Mouse (Mus musculus) stomach, embryonic 16.5 days (tissue): ENCODE measurements at regions not wholly inside any gene's neighbourhood (a gene's known extent, or its start where the extent isn't known, plus 50 kb on each side); places are given as distances from the start of the nearest gene placed in this dataset. TPM values are rescaled to one million over a fixed set of nuclear protein-coding genes. Genes with fewer than 3 reads are reported as not detected.

Source experiments
- ATAC-seq: fragments of 200-750 bp; cut with Nextera tagmentation; 2 replicates; pipeline ENCODE4 v1.8.0; 2017; ENCODE audit warnings: moderate number of reproducible peaks, moderate TSS enrichment; ENCODE audit not compliant: insufficient read depth, low FRiP score
- H3K27ac ChIP-seq: fragments of 300-500 bp; sonication (generic); 2 replicates; pipeline ENCODE4 v1.5.1; 2014; ENCODE audit warnings: low read length
- H3K27me3 ChIP-seq: fragments of 300-500 bp; sonication (generic); 2 replicates; pipeline ENCODE4 v1.6.1; 2014; ENCODE audit warnings: low read length, control low read depth, mixed read lengths; ENCODE audit not compliant: control insufficient read depth, insufficient read depth
- H3K36me3 ChIP-seq: fragments of 300-500 bp; sonication (generic); 2 replicates; pipeline ENCODE4 v1.6.1; 2014; ENCODE audit warnings: low read length; ENCODE audit not compliant: control insufficient read depth, insufficient read depth
- H3K4me1 ChIP-seq: fragments of 300-500 bp; sonication (generic); 2 replicates; pipeline ENCODE4 v1.6.1; 2014; ENCODE audit warnings: low read length, control low read depth, mixed read lengths; ENCODE audit not compliant: control insufficient read depth, insufficient read depth
- H3K4me2 ChIP-seq: fragments of 300-500 bp; sonication (generic); 2 replicates; pipeline ENCODE4 v1.6.1; 2014; ENCODE audit warnings: low read depth, low read length, mixed read lengths
- H3K4me3 ChIP-seq: fragments of 300-500 bp; sonication (generic); replicated peaks from 2 replicates; pipeline ENCODE4 v1.5.1; 2014; ENCODE audit warnings: mild to moderate bottlenecking, low read length
- H3K9ac ChIP-seq: fragments of 300-500 bp; sonication (generic); 2 replicates; pipeline ENCODE4 v1.6.1; 2014; ENCODE audit warnings: low read length
- H3K9me3 ChIP-seq: fragments of 300-500 bp; sonication (generic); replicated peaks from 2 replicates; pipeline ENCODE4 v1.6.1; 2016; ENCODE audit warnings: low read length, control low read depth; ENCODE audit not compliant: control insufficient read depth
- WGBS: fragments of 180-500 bp; shearing (Covaris S2); extraction: QIAGEN DNeasy Blood & Tissue Kit; methylation state at CpG from one replicate; pipeline ENCODE4 v1.1.7; 2014; 5-methylcytosine and 5-hydroxymethylcytosine counted together
- microRNA-seq: library from miRNA; unstranded; fragments of <30 nt; microRNA quantifications from one replicate; pipeline ENCODE4, GENCODE M21; 2016

DNA sequence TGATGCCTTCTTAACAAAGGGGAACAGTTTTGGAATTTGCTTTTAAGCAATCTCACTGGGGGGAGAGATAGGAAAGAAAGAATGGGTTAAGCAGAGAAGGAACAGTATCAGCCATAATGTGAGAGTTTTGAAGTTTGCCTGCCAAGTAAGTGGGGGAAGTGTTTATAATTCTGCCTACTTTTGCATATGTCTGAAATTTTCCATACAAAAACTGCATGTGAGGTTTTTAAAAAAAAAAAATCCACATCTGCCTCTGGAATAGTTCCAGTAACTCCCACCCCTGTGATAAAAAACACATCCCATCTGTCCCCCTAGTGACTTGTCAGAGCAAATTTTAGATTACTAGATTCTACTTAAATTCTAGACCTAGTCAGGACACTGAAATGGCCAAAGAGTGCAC lies 63.5 kb upstream of the Pitrm1 start:
- no peak for ATAC-seq
- Histone ChIP-seq H3K4me2 (no peak overlapping the region), H3K9me3 (no peaks in the 10 kb centered on the region), H3K27ac (no peak overlapping the region), H3K9ac (no peak overlapping the region), H3K4me1 (no peaks in the 10 kb centered on the region), H3K36me3 (no peaks in the 10 kb centered on the region), H3K4me3 (no peak overlapping the region), H3K27me3 (no peaks in the 10 kb centered on the region)

DNA sequence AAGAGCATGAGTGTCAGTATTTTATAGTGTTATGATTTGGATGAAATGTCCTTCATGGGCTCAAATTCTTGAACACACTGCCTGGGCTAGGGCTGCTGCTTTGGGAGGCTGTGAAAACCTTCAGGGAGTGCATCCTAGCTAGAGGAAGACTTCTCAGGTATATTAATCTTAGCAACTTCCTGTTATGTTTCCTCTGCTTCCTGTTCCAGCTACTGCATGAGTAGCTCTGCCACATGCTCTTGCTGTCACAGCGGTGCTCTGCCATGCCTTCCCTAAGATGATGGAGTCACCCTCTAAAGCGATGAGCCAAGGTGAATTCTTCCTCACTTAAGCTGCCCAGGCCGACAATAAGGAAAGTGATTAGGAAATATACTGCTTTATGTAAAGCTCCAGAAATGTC lies 60.1 kb upstream of the Pitrm1 start:
- no peaks in the 10 kb centered on the region for H3K4me1 ChIP-seq
- H3K27ac ChIP-seq, result no peak overlapping the region
- WGBS, result 80% methylated on average over 3 of the region's 3 CpGs
- no peaks in the 10 kb centered on the region for H3K36me3 ChIP-seq
- no peaks in the 10 kb centered on the region for H3K27me3 ChIP-seq
- no peak overlapping the region for H3K4me3 ChIP-seq
- no peak overlapping the region for H3K4me2 ChIP-seq
- H3K9me3 ChIP-seq, result no peaks in the 10 kb centered on the region
- H3K9ac ChIP-seq, result no peak overlapping the region
- no peak for ATAC-seq

- WGBS, result 44% methylated on average over 5 of the region's 5 CpGs
Observed at GRCm38 (mm10) chr13:6492916-6493619, 54.9 kb upstream of the Pitrm1 start.

More at GRCm38 (mm10) chr13:6492916-6493619, 54.9 kb upstream of the Pitrm1 start:
- no peaks in the 10 kb centered on the region for H3K9me3 ChIP-seq
- no peak overlapping the region for H3K4me3 ChIP-seq
- H3K4me2 ChIP-seq, result no peak overlapping the region
- no peaks in the 10 kb centered on the region for H3K4me1 ChIP-seq
- no peak for ATAC-seq
- H3K9ac ChIP-seq, result no peak overlapping the region
- no peaks in the 10 kb centered on the region for H3K27me3 ChIP-seq
- peak overlapping the region; percentile 10; the same call in 1 of the 2 replicates for H3K27ac ChIP-seq
- no peaks in the 10 kb centered on the region for H3K36me3 ChIP-seq

Small RNA genes lying in the stretch of these regions (microRNA-seq; reads per million reads assigned to microRNA genes)
- not detected for gene Gm26259
